Mouse (Mus musculus) MEL (cell line): ENCODE measurements at regions not wholly inside any gene's neighbourhood (a gene's known extent, or its start where the extent isn't known, plus 50 kb on each side); places are given as distances from the start of the nearest gene placed in this dataset.

Source experiments
- ELF1 ChIP-seq: IDR thresholded peaks from 2 replicates; pipeline ENCODE4 v1.6.1; 2014; ENCODE audit warnings: low read depth, mild to moderate bottlenecking, inconsistent platforms, low read length, improper control_type of control experiment, moderate library complexity
- EP300 ChIP-seq, 2 experiments: IDR thresholded peaks; 2 replicates each; pipeline ENCODE4 v1.6.1; 2011; ENCODE audit warnings: improper control_type of control experiment in 2 of 2, low read length in 2 of 2, low read depth in 1 of 2, mild to moderate bottlenecking in 1 of 2
- HCFC1 ChIP-seq: IDR thresholded peaks from 2 replicates; pipeline ENCODE4 v1.6.1; 2012; ENCODE audit warnings: low read depth, mild to moderate bottlenecking, inconsistent platforms, low read length, improper control_type of control experiment, moderate library complexity
- MAZ ChIP-seq: IDR thresholded peaks from 2 replicates; pipeline ENCODE4 v1.6.1; 2012; ENCODE audit warnings: low read depth, mild to moderate bottlenecking, inconsistent platforms, low read length, improper control_type of control experiment
- MYC ChIP-seq: IDR thresholded peaks from 2 replicates; pipeline ENCODE4 v1.6.1; 2011; ENCODE audit warnings: low read depth, mild to moderate bottlenecking, low read length, improper control_type of control experiment, moderate library complexity
- SMC3 ChIP-seq: IDR thresholded peaks from 2 replicates; pipeline ENCODE4 v1.6.1; 2011; ENCODE audit warnings: low read depth, low read length, improper control_type of control experiment

DNA sequence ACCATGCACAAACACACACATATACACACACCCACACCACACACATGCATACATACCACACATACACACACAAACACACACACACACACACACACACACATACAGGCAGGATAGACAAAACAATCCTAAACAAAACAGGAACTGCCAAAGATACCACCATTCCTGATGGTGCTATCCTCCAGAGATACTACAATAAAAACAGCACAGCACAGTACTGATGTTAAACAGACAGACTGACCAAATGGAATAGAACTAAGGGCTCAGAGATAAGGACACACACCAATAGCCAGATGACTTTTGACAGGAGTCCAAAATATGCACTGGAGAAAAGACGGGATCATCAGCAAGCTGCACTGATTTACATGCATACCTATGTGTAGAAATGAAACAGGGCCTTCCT is 64.5 kb downstream of the Kctd12 start:
- TF ChIP-seq MAZ (no peak), SMC3 (no peak), ELF1 (no peak), HCFC1 (no peak), EP300 (IDR thresholded peaks at IDR 0.05; ENCODE audit: low read depth in 1 of 2, low read length in 2 of 2) (no peak), MYC (no peak)
